Mouse (Mus musculus) intestine, embryonic 15.5 days (tissue): Measurements from ENCODE around the gene Dock1. TPM values are rescaled to one million over a fixed set of nuclear protein-coding genes. Genes with fewer than 3 reads are reported as not detected.

ENCODE experiments used
- ATAC-seq: fragments of 200-750 bp; cut with Nextera tagmentation; 2 replicates; pipeline ENCODE4 v1.8.0; 2017; ENCODE audit warnings: moderate TSS enrichment, moderate library complexity
- H3K27ac ChIP-seq: fragments of 300-500 bp; sonication (generic); 2 replicates; pipeline ENCODE4 v1.5.1; 2015; ENCODE audit warnings: mild to moderate bottlenecking, inconsistent platforms
- H3K27me3 ChIP-seq: fragments of 300-500 bp; sonication (generic); replicated peaks from 2 replicates; pipeline ENCODE4 v1.6.1; 2015; ENCODE audit warnings: inconsistent platforms
- H3K36me3 ChIP-seq: fragments of 300-500 bp; sonication (generic); 2 replicates; pipeline ENCODE4 v1.6.1; 2015; ENCODE audit warnings: inconsistent platforms
- H3K4me1 ChIP-seq: fragments of 300-500 bp; sonication (generic); replicated peaks from 2 replicates; pipeline ENCODE4 v1.6.1; 2015; ENCODE audit warnings: inconsistent platforms
- H3K4me2 ChIP-seq: fragments of 300-500 bp; sonication (generic); replicated peaks from 2 replicates; pipeline ENCODE4 v1.6.1; 2015; ENCODE audit warnings: mild to moderate bottlenecking, inconsistent platforms
- H3K4me3 ChIP-seq: fragments of 300-500 bp; sonication (generic); replicated peaks from 2 replicates; pipeline ENCODE4 v1.5.1; 2015; ENCODE audit warnings: inconsistent platforms
- H3K9ac ChIP-seq: fragments of 300-500 bp; sonication (generic); 2 replicates; pipeline ENCODE4 v1.6.1; 2015; ENCODE audit warnings: inconsistent platforms
- H3K9me3 ChIP-seq: fragments of 300-500 bp; sonication (generic); 2 replicates; pipeline ENCODE4 v1.6.1; 2016; ENCODE audit warnings: inconsistent platforms
- WGBS: fragments of 180-500 bp; shearing (Covaris S2); methylation state at CpG from one replicate; pipeline ENCODE4 v1.1.7; 2015; 5-methylcytosine and 5-hydroxymethylcytosine counted together
- polyA plus RNA-seq: library from polyadenylated mRNA; unstranded; fragments of >200 nt; fragmentation: Nextera tagmentation; extraction: Ambion mirVana; gene quantifications from 2 replicates; pipeline ENCODE4 v1.2.1, GENCODE M21; 2015

Gene Dock1
- polyA plus RNA-seq, 1 experiment from 2014 or later, result 29.5 TPM

DNA sequence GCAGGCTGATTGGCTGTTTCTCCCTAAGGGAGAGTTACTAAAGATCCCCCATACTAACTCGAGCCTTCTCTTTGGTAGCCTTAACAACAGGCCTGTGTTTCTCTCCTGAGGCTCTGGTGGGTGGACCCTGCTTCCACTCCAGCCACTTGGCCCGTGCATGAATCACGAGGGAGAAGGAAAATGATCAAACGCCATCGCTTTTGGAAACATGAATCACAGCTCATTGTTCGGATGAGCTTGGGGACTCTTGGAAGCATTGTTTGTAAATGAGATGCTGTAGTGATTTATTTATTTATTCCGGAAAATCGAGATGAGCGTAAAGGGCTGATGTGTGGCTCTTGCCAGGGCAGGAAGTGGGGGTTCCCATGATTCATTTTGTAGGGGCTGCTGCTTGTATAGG is 3.5 kb downstream of the Dock1 start:
- Histone ChIP-seq H3K27ac (no peak overlapping the region), H3K4me1 (peaks cover 34% of the 10 kb centered on the region), H3K4me2 (no peak overlapping the region)

DNA sequence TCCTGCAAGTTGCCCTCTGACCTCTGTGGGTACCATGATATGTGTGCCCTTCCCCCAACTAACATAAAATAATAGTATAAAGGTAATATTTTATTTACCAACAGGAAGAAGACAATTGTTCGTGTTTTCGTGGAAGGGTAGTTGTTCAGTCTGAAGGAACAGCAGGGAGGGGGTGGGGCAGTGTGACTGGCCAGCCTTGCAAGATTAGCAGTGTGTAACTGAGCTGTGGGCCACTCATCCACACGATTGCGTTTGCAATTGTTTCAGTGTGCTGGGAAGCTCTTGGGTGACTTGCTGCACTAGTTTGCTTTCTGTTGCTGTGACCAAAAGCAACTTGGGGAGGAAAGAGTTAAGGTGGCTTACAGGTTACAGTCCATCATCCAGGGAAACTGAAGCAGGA is 7.4 kb downstream of the Dock1 start:
- H3K9me3 ChIP-seq, result no peaks in the 10 kb centered on the region
- H3K27me3 ChIP-seq, result no peaks in the 10 kb centered on the region
- H3K27ac ChIP-seq, result no peak overlapping the region
- ATAC-seq, result no peak
- peaks cover 32% of the 10 kb centered on the region; the same call in 1 of the 2 replicates for H3K4me1 ChIP-seq
- H3K36me3 ChIP-seq, result no peaks in the 10 kb centered on the region
- 63% methylated on average over 4 of the region's 4 CpGs for WGBS
- H3K9ac ChIP-seq, result no peak overlapping the region
- H3K4me3 ChIP-seq, result no peak overlapping the region
- H3K4me2 ChIP-seq, result no peak overlapping the region

More for the DNA sequence above, 3.5 kb downstream of the Dock1 start:
- H3K27me3 ChIP-seq, result no peaks in the 10 kb centered on the region
- no peak overlapping the region for H3K9ac ChIP-seq
- ATAC-seq, result no peak
- H3K36me3 ChIP-seq, result no peaks in the 10 kb centered on the region
- H3K4me3 ChIP-seq, result no peak overlapping the region
- H3K9me3 ChIP-seq, result no peaks in the 10 kb centered on the region
- 70% methylated on average over 9 of the region's 9 CpGs for WGBS

DNA sequence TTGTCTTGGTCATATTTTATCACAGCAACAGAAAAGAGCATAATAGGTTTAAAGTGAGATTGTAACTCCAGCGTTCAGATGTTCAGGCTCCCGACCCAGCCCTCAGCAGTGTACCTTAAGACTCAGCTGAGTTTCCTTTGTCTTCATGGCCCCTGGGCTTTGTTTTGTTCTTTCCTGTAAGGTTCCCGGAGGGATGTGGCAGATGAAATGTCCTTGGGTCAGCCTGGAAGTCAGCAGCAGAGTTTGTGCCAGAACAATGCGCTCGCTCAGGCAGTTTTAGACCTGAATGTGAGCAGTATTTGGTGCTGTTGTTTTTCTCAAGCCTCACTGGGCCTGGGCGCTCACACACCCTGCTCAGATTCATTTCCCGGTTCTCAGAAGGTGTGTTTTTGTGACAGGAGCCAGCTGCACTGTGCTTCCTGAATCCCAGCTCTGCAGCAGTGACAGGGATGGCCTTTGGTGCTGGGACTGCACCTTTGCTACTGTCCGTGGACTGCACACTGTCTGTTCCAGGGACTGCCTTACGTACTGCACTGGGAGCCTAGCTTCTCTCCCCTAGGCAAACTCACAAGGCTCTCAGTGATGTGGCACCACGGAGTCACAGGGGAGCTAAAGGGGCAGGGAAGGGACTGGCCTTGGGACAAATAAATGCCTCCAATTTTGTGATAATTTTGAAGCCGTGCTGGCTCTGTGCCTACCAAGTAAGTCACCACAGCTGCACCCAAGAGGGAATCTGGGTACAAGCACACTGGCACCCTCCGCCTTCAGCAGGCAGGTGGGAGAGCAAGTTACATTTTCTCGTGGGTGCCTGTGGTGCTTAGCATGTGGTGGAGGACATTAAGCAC is 9.1 kb downstream of the Dock1 start:
- H3K27me3 ChIP-seq, result no peaks in the 10 kb centered on the region
- H3K4me3 ChIP-seq, result no peak overlapping the region
- H3K9me3 ChIP-seq, result no peaks in the 10 kb centered on the region
- H3K27ac ChIP-seq, result peak overlapping the region; percentile 38; the same call in 1 of the 2 replicates
- ATAC-seq, result no peak
- H3K9ac ChIP-seq, result no peak overlapping the region
- peaks cover 22% of the 10 kb centered on the region; the same call in 1 of the 2 replicates for H3K4me1 ChIP-seq
- H3K36me3 ChIP-seq, result no peaks in the 10 kb centered on the region
- no peak overlapping the region for H3K4me2 ChIP-seq
- 63% methylated on average over 13 of the region's 13 CpGs for WGBS

DNA sequence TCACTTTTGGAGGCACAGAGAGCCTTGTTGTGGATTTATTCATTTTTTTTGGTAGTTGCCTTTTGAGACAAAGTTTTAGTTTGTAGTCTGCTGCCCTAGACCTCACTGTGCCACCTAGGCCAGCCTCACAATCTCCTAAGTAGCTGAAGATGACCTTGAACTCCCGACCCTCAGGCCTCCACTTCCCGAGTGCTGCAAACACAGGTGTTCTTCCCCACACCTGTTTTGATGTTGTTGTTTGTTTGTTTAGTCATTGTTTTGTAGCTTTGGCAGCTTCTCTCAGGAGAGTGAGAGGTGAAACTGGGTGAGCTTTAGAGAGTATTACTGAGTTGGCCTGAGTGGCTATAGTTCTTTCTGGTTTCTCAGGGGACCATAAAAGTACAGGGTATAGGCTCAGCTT is 9.7 kb downstream of the Dock1 start:
- Histone ChIP-seq H3K4me3 (no peak overlapping the region), H3K36me3 (no peaks in the 10 kb centered on the region), H3K9me3 (no peaks in the 10 kb centered on the region), H3K4me1 (peaks cover 20% of the 10 kb centered on the region; the same call in 1 of the 2 replicates), H3K9ac (no peak overlapping the region), H3K4me2 (no peak overlapping the region), H3K27me3 (no peaks in the 10 kb centered on the region), H3K27ac (peak overlapping the region; percentile 38; the same call in 1 of the 2 replicates)
- no peak for ATAC-seq
- 73% methylated on average over 2 of the region's 2 CpGs for WGBS

DNA sequence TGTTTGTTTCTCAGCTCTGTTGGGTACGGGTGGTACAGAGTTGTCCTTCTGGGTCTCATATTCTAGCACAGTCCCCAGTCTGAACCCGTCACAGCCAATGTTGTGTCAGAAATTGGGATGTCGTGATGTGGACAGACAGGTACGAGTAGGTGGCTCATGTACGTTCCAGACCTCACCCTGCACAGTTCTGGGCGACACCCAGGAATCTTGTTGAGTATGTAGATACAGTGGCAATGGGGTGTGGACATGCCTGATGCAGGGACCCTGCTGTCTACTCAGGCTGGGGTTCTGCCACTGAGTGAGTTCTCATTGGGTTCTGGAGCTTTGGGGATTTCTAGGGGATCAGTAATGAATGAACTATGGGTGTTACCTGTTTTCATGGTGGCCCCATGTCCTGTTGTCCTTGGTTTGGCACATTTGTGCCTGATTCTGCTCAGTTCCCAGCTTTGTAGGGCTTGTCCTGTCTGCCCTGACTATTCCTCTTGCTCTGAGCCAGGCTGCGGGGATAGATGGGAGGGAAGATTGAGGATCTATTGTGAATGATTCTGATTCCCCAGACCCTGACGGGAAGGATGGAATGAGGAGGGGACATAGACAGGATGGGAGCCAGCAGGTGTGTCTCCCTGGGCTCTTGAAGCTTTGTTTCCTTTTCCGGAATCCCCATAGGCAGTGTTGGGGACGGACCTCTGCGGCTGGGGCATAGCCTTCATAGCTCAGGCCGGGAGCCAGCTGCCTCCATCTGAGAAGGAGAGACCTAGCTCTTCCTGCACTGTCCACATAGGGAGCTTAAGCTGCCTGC is 11.5 kb downstream of the Dock1 start:
- no peak overlapping the region for H3K27ac ChIP-seq
- no peaks in the 10 kb centered on the region for H3K36me3 ChIP-seq
- H3K27me3 ChIP-seq, result no peaks in the 10 kb centered on the region
- 85% methylated on average over 12 of the region's 12 CpGs for WGBS
- peaks cover 20% of the 10 kb centered on the region; the same call in 1 of the 2 replicates for H3K4me1 ChIP-seq
- no peak overlapping the region for H3K4me3 ChIP-seq
- H3K9ac ChIP-seq, result no peak overlapping the region; the same call in 1 of the 2 replicates
- no peak for ATAC-seq
- H3K9me3 ChIP-seq, result no peaks in the 10 kb centered on the region
- H3K4me2 ChIP-seq, result no peak overlapping the region

DNA sequence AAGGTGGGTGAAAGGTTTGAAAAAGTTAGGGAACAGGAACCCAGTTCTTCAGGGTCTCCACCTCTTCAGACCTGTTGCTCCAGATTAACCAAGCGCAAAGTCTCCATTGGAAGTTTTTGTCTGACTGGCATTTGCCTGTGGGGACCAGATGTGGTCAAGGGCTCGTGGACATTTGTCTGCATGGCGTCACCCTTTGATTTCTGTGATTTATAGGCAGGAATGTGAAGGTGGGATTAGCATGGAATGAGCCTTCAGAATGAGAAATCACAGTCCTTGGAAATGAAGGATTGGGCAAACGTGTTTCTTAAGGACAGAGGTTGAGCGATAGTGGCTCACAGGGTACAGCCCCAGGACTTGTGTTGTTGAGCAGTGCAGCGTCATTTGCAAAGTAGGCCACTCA is 17.9 kb downstream of the Dock1 start:
- Histone ChIP-seq H3K4me1 (no peaks in the 10 kb centered on the region), H3K4me3 (no peak overlapping the region), H3K27ac (no peak overlapping the region), H3K9me3 (no peaks in the 10 kb centered on the region), H3K36me3 (no peaks in the 10 kb centered on the region), H3K27me3 (no peaks in the 10 kb centered on the region), H3K4me2 (no peak overlapping the region), H3K9ac (no peak overlapping the region)
- no peak for ATAC-seq
- 74% methylated on average over 6 of the region's 6 CpGs for WGBS

DNA sequence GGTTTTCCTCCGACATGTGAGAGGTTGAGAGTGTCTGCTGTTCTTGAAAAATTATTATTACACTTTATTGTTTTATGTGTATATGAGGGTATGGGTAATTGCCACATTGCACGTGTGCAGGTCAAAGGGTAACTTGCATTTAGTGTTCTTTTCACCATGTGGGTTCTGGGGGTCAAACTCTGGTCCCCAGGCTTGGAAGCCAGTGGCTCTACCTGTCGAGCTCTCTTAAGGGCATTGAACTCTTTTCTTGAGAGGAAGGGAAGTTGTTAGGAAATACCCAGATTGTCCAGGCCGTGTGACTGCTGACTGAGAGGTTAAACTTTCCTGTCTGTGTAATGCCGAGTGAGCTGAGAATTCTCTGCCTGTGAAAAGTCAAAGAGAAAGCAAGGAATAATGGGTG is 19.7 kb downstream of the Dock1 start:
- Histone ChIP-seq H3K4me3 (no peak overlapping the region), H3K4me2 (no peak overlapping the region; the same call in 1 of the 2 replicates), H3K27ac (peak overlapping the region; percentile 36; the same call in 1 of the 2 replicates), H3K4me1 (peaks cover 13% of the 10 kb centered on the region), H3K36me3 (no peaks in the 10 kb centered on the region), H3K9ac (no peak overlapping the region), H3K9me3 (no peaks in the 10 kb centered on the region), H3K27me3 (no peaks in the 10 kb centered on the region)
- WGBS, result 38% methylated on average over 5 of the region's 5 CpGs
- peak; percentile 72 for ATAC-seq

DNA sequence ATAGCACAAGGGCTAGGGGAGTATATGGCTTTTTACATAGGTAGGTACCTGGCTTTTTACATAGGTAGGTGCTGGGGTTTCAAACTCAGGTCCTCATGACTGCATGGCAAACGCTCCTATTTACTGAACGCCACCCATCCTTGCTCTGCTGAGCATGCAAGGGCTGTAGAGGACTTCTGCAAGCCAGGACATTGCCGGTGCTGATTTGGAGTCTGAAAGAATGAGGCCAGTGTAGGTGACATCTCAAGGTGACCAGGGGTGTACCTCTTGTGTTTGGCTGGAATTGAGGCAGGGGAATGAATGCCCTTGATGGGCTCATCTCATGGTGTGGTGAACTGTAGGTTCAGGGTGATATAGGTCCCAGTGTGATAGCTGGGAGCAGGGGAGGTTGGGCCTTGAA is 20.4 kb downstream of the Dock1 start:
- H3K4me2 ChIP-seq, result no peak overlapping the region
- H3K27me3 ChIP-seq, result no peaks in the 10 kb centered on the region
- no peak overlapping the region for H3K4me3 ChIP-seq
- no peak overlapping the region for H3K27ac ChIP-seq
- H3K36me3 ChIP-seq, result no peaks in the 10 kb centered on the region
- no peaks in the 10 kb centered on the region for H3K9me3 ChIP-seq
- WGBS, result 93% methylated on average over 3 of the region's 3 CpGs
- ATAC-seq, result no peak
- H3K9ac ChIP-seq, result no peak overlapping the region
- H3K4me1 ChIP-seq, result peaks cover 19% of the 10 kb centered on the region

DNA sequence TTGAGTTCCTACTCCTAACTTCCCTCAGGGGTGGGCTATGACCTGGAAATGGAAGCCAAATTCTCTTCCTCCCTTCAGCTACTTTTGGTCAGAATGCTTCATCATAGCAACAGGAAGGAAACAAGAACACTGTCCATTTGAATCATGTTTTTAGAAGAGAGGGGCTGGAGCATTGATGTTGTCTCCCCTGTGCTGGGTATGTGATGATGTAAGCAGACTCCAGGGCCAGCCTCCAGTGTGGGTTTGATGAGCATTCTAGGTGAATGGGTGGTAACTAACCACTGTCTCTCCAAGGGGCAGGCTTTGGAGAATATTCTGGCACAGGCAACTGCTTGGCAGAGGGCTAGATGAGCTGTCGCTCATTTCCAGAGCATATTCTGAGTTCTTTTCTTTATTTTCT is 22.9 kb downstream of the Dock1 start:
- ATAC-seq, result no peak
- Histone ChIP-seq H3K27me3 (no peaks in the 10 kb centered on the region), H3K4me3 (no peak overlapping the region), H3K4me2 (no peak overlapping the region), H3K36me3 (no peaks in the 10 kb centered on the region), H3K9ac (no peak overlapping the region), H3K27ac (no peak overlapping the region), H3K9me3 (no peaks in the 10 kb centered on the region), H3K4me1 (peaks cover 34% of the 10 kb centered on the region)
- WGBS, result 94% methylated on average over 1 of the region's 1 CpGs

DNA sequence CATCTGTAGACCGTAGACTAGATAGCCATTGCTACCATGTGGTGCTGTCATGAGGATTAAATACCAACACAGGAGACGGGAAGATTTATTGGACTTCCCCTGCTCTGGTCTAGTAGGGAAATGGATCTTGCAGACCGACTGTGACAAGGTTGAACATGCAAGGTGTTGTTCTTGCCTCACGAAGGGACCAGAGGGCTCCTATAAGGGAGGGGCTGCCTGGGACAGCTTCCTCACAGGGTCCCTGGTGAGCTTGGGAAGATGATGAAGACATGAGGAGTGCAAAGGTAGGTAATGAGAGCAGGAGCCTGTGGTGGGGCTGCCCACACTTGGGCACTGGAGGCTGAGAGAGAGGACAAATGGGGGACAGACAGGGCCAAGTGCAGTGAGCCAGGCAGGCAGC is 25.0 kb downstream of the Dock1 start:
- Histone ChIP-seq H3K9me3 (no peaks in the 10 kb centered on the region), H3K36me3 (no peaks in the 10 kb centered on the region), H3K9ac (no peak overlapping the region), H3K27ac (no peak overlapping the region), H3K4me1 (peaks cover 43% of the 10 kb centered on the region), H3K4me2 (no peak overlapping the region), H3K27me3 (no peaks in the 10 kb centered on the region), H3K4me3 (no peak overlapping the region)
- ATAC-seq, result no peak
- 64% methylated on average over 4 of the region's 4 CpGs for WGBS

DNA sequence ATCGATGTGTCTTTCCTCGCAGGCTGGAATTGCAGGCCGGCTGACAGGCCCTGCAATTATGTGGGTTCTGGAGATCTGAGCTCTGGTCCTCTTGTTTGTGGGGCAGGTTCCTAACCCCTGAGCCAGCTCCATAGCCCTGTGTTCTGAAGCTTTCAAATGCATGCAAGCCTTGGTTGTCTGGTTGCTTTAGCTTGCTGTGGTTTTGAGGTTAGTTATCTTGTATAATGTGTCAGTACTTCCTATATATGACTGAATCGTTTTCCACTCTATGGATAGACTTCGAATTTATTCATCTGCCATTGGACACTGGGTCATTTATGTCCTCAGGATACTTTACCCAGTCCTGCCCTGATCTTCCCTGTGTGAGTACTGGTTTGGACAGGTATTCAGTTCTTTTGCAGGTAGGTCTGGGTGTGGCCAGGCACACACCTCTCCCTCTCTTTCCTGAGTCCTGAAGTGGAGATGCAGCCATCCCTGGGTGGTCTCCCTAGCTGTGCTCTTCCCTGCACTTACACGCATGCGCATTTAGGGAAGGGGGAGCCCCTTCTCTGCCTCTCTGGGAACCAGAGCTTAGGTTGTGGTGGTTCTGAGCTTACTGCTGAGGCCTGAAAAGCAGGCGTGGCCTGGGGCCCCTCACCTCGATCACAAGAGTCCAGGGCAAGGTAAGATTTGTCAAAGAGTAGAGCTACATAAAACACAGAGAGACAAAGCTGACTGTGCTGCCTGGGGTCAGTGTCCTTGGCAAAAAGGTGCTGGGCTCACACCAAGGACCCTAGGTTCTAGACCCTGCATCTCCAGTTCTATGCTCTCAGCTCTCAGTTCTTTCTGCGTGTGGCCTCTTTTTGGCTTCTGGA is 25.9 kb downstream of the Dock1 start:
- H3K27me3 ChIP-seq, result no peaks in the 10 kb centered on the region
- no peaks in the 10 kb centered on the region for H3K36me3 ChIP-seq
- H3K9ac ChIP-seq, result no peak overlapping the region
- H3K4me3 ChIP-seq, result no peak overlapping the region
- 66% methylated on average over 10 of the region's 10 CpGs for WGBS
- no peaks in the 10 kb centered on the region for H3K9me3 ChIP-seq
- no peak overlapping the region for H3K27ac ChIP-seq
- ATAC-seq, result peak; percentile 75
- H3K4me1 ChIP-seq, result peaks cover 43% of the 10 kb centered on the region
- peak overlapping the region; percentile 26; the same call in 1 of the 2 replicates for H3K4me2 ChIP-seq

DNA sequence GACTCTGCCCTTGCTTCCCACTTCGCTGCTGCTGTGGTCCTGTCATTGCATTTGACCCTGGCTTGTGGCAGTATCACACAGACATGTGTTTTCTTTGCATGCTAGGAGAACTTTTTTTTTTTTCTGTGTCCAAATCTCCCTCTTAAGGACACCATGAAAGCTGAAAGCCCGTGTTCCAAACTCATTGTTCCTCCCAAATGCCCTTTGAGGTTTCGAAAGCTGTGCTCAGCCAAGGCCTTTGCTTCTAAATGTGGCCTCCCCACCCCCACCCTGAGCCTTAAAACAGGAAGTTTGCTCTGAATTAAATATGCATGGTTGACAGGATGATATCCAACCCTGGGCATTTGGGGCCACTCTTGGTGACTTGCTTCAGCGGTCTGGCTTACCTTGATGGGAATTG is 27.0 kb downstream of the Dock1 start:
- H3K4me2 ChIP-seq, result no peak overlapping the region
- 62% methylated on average over 4 of the region's 4 CpGs for WGBS
- H3K36me3 ChIP-seq, result no peaks in the 10 kb centered on the region
- H3K4me3 ChIP-seq, result no peak overlapping the region
- no peak for ATAC-seq
- no peak overlapping the region for H3K9ac ChIP-seq
- no peaks in the 10 kb centered on the region for H3K9me3 ChIP-seq
- H3K4me1 ChIP-seq, result peaks cover 43% of the 10 kb centered on the region
- H3K27ac ChIP-seq, result no peak overlapping the region
- no peaks in the 10 kb centered on the region for H3K27me3 ChIP-seq
